Mouse (Mus musculus) embryonic facial prominence, embryonic 15.5 days (tissue): ENCODE data around the gene Carmil1. TPM values are rescaled to one million over a fixed set of nuclear protein-coding genes. Genes with fewer than 3 reads are reported as not detected.

ENCODE experiments used
- ATAC-seq: fragments of 200-750 bp; cut with Nextera tagmentation; 2 replicates; pipeline ENCODE4 v1.8.0; 2017; ENCODE audit warnings: low read depth, moderate TSS enrichment; ENCODE audit not compliant: insufficient number of reproducible peaks, low FRiP score, low TSS enrichment
- H3K27ac ChIP-seq: fragments of 300-500 bp; sonication (generic); replicated peaks from 2 replicates; pipeline ENCODE4 v1.5.1; 2015; ENCODE audit warnings: mild to moderate bottlenecking, inconsistent platforms
- H3K27me3 ChIP-seq: fragments of 300-500 bp; sonication (generic); 2 replicates; pipeline ENCODE4 v1.6.1; 2015; ENCODE audit warnings: inconsistent platforms
- H3K36me3 ChIP-seq: fragments of 300-500 bp; sonication (generic); 2 replicates; pipeline ENCODE4 v1.6.1; 2015; ENCODE audit warnings: mild to moderate bottlenecking, inconsistent platforms
- H3K4me1 ChIP-seq: fragments of 300-500 bp; sonication (generic); 2 replicates; pipeline ENCODE4 v1.6.1; 2015; ENCODE audit warnings: inconsistent platforms
- H3K4me2 ChIP-seq: fragments of 300-500 bp; sonication (generic); replicated peaks from 2 replicates; pipeline ENCODE4 v1.6.1; 2015; ENCODE audit warnings: mild to moderate bottlenecking, inconsistent platforms
- H3K4me3 ChIP-seq: fragments of 300-500 bp; sonication (generic); replicated peaks from 2 replicates; pipeline ENCODE4 v1.5.1; 2015; ENCODE audit warnings: mild to moderate bottlenecking, inconsistent platforms
- H3K9ac ChIP-seq: fragments of 300-500 bp; sonication (generic); 2 replicates; pipeline ENCODE4 v1.6.1; 2015; ENCODE audit warnings: inconsistent platforms
- H3K9me3 ChIP-seq: fragments of 300-500 bp; sonication (generic); replicated peaks from 2 replicates; pipeline ENCODE4 v1.6.1; 2016; ENCODE audit warnings: inconsistent platforms
- WGBS: fragments of 180-500 bp; shearing (Covaris S2); methylation state at CpG from one replicate; pipeline ENCODE4 v1.1.7; 2015; 5-methylcytosine and 5-hydroxymethylcytosine counted together
- polyA plus RNA-seq: library from polyadenylated mRNA; unstranded; fragments of >200 nt; fragmentation: Nextera tagmentation; extraction: Ambion mirVana; gene quantifications from 2 replicates; pipeline ENCODE4 v1.2.1, GENCODE M21; 2015

Gene Carmil1
- polyA plus RNA-seq, 1 experiment from 2014 or later, result 39.9 TPM

- Histone ChIP-seq H3K4me1 (no peaks in the 10 kb centered on the region), H3K27ac (no peak overlapping the region), H3K4me2 (no peak overlapping the region), H3K9ac (no peak overlapping the region), H3K4me3 (no peak overlapping the region), H3K9me3 (no peaks in the 10 kb centered on the region), H3K27me3 (no peaks in the 10 kb centered on the region), H3K36me3 (no peaks in the 10 kb centered on the region)
- ATAC-seq, result no peak
- WGBS, result 47% methylated on average over 5 of the region's 5 CpGs
Measured at GRCm38 (mm10) chr13:23972271-23972670, 308.3 kb downstream of the Carmil1 start.

DNA sequence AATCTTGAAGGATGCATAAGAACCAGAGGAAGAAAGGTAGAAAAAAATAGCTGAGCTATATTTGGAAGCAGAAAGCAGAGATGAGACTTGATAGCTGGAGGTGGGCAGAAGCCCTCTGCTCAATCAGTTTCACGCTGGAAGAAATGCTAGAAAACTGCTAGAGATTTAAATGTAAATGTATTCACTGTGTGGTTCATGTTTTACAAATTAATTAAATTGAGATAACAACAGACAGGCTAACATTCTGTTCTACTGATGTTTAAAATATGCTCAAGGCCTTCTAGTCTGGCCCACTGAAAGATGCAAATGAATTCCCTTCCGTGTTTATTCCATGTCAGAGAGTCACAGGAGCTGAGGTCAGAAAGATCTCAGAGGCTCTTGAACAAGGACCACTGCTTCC is 308.7 kb downstream of the Carmil1 start:
- ATAC-seq, result no peak
- Histone ChIP-seq H3K9ac (no peak overlapping the region), H3K4me1 (no peaks in the 10 kb centered on the region), H3K9me3 (no peaks in the 10 kb centered on the region), H3K36me3 (no peaks in the 10 kb centered on the region), H3K4me3 (no peak overlapping the region), H3K4me2 (no peak overlapping the region), H3K27me3 (no peaks in the 10 kb centered on the region), H3K27ac (no peak overlapping the region)
- 63% methylated on average over 2 of the region's 2 CpGs for WGBS

DNA sequence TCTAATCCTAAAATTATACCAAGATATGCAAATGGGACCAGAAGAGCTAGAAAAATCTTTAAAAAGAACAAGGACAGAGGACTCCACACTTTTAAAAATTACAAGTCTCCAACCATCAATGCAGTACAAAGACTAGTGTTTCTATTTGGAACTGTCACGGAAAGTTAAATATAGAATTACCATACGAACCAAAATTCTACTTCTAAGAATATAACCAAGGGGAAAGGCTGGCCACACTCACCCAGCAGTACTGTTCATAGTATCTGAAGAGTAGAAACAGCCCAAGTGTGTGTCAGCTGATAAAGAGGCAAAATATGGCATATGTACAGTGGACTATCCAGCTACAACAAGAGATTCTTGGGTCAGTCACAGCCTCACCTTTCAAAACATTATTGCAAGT is 315.7 kb downstream of the Carmil1 start:
- no peak overlapping the region for H3K9ac ChIP-seq

More for the DNA sequence above, 315.7 kb downstream of the Carmil1 start:
- WGBS, result 65% methylated on average over 2 of the region's 2 CpGs
- no peak overlapping the region for H3K4me2 ChIP-seq
- H3K9me3 ChIP-seq, result no peaks in the 10 kb centered on the region
- H3K4me1 ChIP-seq, result no peaks in the 10 kb centered on the region
- no peak for ATAC-seq
- H3K27ac ChIP-seq, result no peak overlapping the region
- no peaks in the 10 kb centered on the region for H3K36me3 ChIP-seq
- H3K4me3 ChIP-seq, result no peak overlapping the region
- no peaks in the 10 kb centered on the region for H3K27me3 ChIP-seq

Other genes with a start within 250 kb of the Carmil1 start
- gene Cmah, start 46.6 kb upstream of the Carmil1 start, polyA plus RNA-seq, result 0.49 and 1.0 TPM in 2 replicates